Mouse (Mus musculus) MEL (cell line): Measurements from ENCODE around the gene Cd8b1. TPM values are rescaled to one million over a fixed set of nuclear protein-coding genes. Genes with fewer than 3 reads are reported as not detected.

Experiments used
- DNase-seq: peaks from one replicate; pipeline ENCODE4 v3.0.0; 2011; ENCODE audit warnings: low read depth, low spot score
- H3K27ac ChIP-seq: 2 replicates; pipeline ENCODE4 v1.5.1; 2012; ENCODE audit warnings: low read depth, mild to moderate bottlenecking, control low read depth, low read length, moderate library complexity; ENCODE audit not compliant: control insufficient read depth
- H3K27me3 ChIP-seq, 2 experiments: fragments of 150-350 bp in 1 of 2; sonication (generic) in 1 of 2; 2 replicates each; pipeline ENCODE4 v1.6.1; 2012; ENCODE audit warnings: low read length in 2 of 2, mild to moderate bottlenecking in 2 of 2, improper control_type of control experiment in 1 of 2, moderate library complexity in 1 of 2; ENCODE audit not compliant: insufficient read depth in 2 of 2, control insufficient read depth in 1 of 2
- H3K36me3 ChIP-seq, 2 experiments: 2 replicates each; pipeline ENCODE4 v1.6.1; 2012 to 2014; ENCODE audit warnings: low read length in 2 of 2, improper control_type of control experiment in 1 of 2, inconsistent platforms in 1 of 2, mild to moderate bottlenecking in 1 of 2; ENCODE audit not compliant: insufficient read depth in 2 of 2, control insufficient read depth in 1 of 2
- H3K4me1 ChIP-seq, 2 experiments: fragments of 150-350 bp in 1 of 2; sonication (generic) in 1 of 2; 2 replicates each; pipeline ENCODE4 v1.6.1; 2012; ENCODE audit warnings: low read length in 2 of 2, improper control_type of control experiment in 1 of 2, mild to moderate bottlenecking in 1 of 2; ENCODE audit not compliant: insufficient read depth in 2 of 2, control insufficient read depth in 1 of 2
- H3K4me3 ChIP-seq, 2 experiments: fragments of 150-350 bp in 1 of 2; sonication (generic) in 1 of 2; 2 replicates each; pipeline ENCODE4 v1.5.1; 2012; ENCODE audit warnings: low read depth in 2 of 2, low read length in 2 of 2, mild to moderate bottlenecking in 2 of 2, moderate library complexity in 2 of 2, control low read depth in 1 of 2, improper control_type of control experiment in 1 of 2; ENCODE audit not compliant: control insufficient read depth in 1 of 2, insufficient read depth in 1 of 2
- H3K79me2 ChIP-seq: 2 replicates; pipeline ENCODE4 v1.6.1; 2012; ENCODE audit warnings: mild to moderate bottlenecking, low read length, moderate library complexity; ENCODE audit not compliant: control insufficient read depth, poor library complexity, insufficient read depth
- H3K9ac ChIP-seq: 2 replicates; pipeline ENCODE4 v1.6.1; 2012; ENCODE audit warnings: low read depth, mild to moderate bottlenecking, control low read depth, low read length, moderate library complexity; ENCODE audit not compliant: control insufficient read depth, poor library complexity, severe bottlenecking
- H3K9me3 ChIP-seq: fragments of 150-350 bp; sonication (generic); replicated peaks from 2 replicates; pipeline ENCODE4 v1.6.1; 2012; ENCODE audit warnings: mild to moderate bottlenecking, low read length, improper control_type of control experiment, moderate library complexity; ENCODE audit not compliant: insufficient read depth
- BHLHE40 ChIP-seq: IDR thresholded peaks from 2 replicates; pipeline ENCODE4 v1.6.1; 2012; ENCODE audit warnings: low read depth, mild to moderate bottlenecking, inconsistent platforms, low read length, improper control_type of control experiment, borderline replicate concordance
- ELF1 ChIP-seq: IDR thresholded peaks from 2 replicates; pipeline ENCODE4 v1.6.1; 2014; ENCODE audit warnings: low read depth, mild to moderate bottlenecking, inconsistent platforms, low read length, improper control_type of control experiment, moderate library complexity
- EP300 ChIP-seq, 2 experiments: IDR thresholded peaks; 2 replicates each; pipeline ENCODE4 v1.6.1; 2011; ENCODE audit warnings: improper control_type of control experiment in 2 of 2, low read length in 2 of 2, low read depth in 1 of 2, mild to moderate bottlenecking in 1 of 2
- HCFC1 ChIP-seq: IDR thresholded peaks from 2 replicates; pipeline ENCODE4 v1.6.1; 2012; ENCODE audit warnings: low read depth, mild to moderate bottlenecking, inconsistent platforms, low read length, improper control_type of control experiment, moderate library complexity
- KAT2A ChIP-seq: conservative IDR thresholded peaks from 2 replicates; pipeline ENCODE4 v1.6.1; 2012; ENCODE audit warnings: low read depth, low read length, improper control_type of control experiment, inconsistent platforms
- MAFK ChIP-seq: IDR thresholded peaks from 2 replicates; pipeline ENCODE4 v1.6.1; 2011; ENCODE audit warnings: low read depth, mild to moderate bottlenecking, low read length, improper control_type of control experiment, borderline replicate concordance
- MAX ChIP-seq: IDR thresholded peaks from 2 replicates; pipeline ENCODE4 v1.6.1; 2011; ENCODE audit warnings: low read length, improper control_type of control experiment
- MXI1 ChIP-seq: IDR thresholded peaks from 2 replicates; pipeline ENCODE4 v1.6.1; 2011; ENCODE audit warnings: mild to moderate bottlenecking, low read depth, low read length, improper control_type of control experiment
- MYC ChIP-seq: IDR thresholded peaks from 2 replicates; pipeline ENCODE4 v1.6.1; 2011; ENCODE audit warnings: low read depth, mild to moderate bottlenecking, low read length, improper control_type of control experiment, moderate library complexity
- NRF1 ChIP-seq: IDR thresholded peaks from 2 replicates; pipeline ENCODE4 v1.6.1; 2014; ENCODE audit warnings: low read depth, mild to moderate bottlenecking, inconsistent platforms, low read length, improper control_type of control experiment, moderate library complexity; ENCODE audit not compliant: poor library complexity, insufficient read depth, severe bottlenecking
- POLR2A ChIP-seq, 2 experiments: IDR thresholded peaks; 2 replicates each; pipeline ENCODE4 v1.6.1; 2011 to 2012; ENCODE audit warnings: low read length in 2 of 2, mild to moderate bottlenecking in 2 of 2, control low read depth in 1 of 2, improper control_type of control experiment in 1 of 2, low read depth in 1 of 2, moderate library complexity in 1 of 2; ENCODE audit not compliant: control insufficient read depth in 1 of 2, insufficient read depth in 1 of 2, poor library complexity in 1 of 2
- POLR2AphosphoS2 ChIP-seq: IDR thresholded peaks from 2 replicates; pipeline ENCODE4 v1.6.1; 2011; ENCODE audit warnings: low read length, improper control_type of control experiment
- RCOR1 ChIP-seq: IDR thresholded peaks from 2 replicates; pipeline ENCODE4 v1.6.1; 2012; ENCODE audit warnings: low read depth, mild to moderate bottlenecking, inconsistent platforms, low read length, improper control_type of control experiment
- TAL1 ChIP-seq: IDR thresholded peaks from 2 replicates; pipeline ENCODE4 v1.6.1; 2012; ENCODE audit warnings: mild to moderate bottlenecking, inconsistent platforms, low read length, moderate library complexity, mixed read lengths
- TBP ChIP-seq: IDR thresholded peaks from 2 replicates; pipeline ENCODE4 v1.8.0; 2011; ENCODE audit warnings: low read depth, low read length, improper control_type of control experiment
- TCF12 ChIP-seq: IDR thresholded peaks from 2 replicates; pipeline ENCODE4 v1.6.1; 2014; ENCODE audit warnings: low read depth, mild to moderate bottlenecking, inconsistent platforms, low read length, improper control_type of control experiment, moderate library complexity
- UBTF ChIP-seq: IDR thresholded peaks from 2 replicates; pipeline ENCODE4 v1.6.1; 2012; ENCODE audit warnings: low read depth, mild to moderate bottlenecking, inconsistent platforms, low read length, improper control_type of control experiment, moderate library complexity, borderline replicate concordance; ENCODE audit not compliant: insufficient read depth
- USF2 ChIP-seq, 2 experiments: IDR thresholded peaks; 2 replicates each; pipeline ENCODE4 v1.6.1; 2011 to 2012; ENCODE audit warnings: improper control_type of control experiment in 2 of 2, low read length in 2 of 2, borderline replicate concordance in 1 of 2, inconsistent platforms in 1 of 2, low read depth in 1 of 2, mild to moderate bottlenecking in 1 of 2; ENCODE audit not compliant: insufficient read depth in 1 of 2
- ZC3H11A ChIP-seq: IDR thresholded peaks from 2 replicates; pipeline ENCODE4 v1.6.1; 2012; ENCODE audit warnings: low read depth, mild to moderate bottlenecking, inconsistent platforms, low read length, improper control_type of control experiment
- ZMIZ1 ChIP-seq: IDR thresholded peaks from 2 replicates; pipeline ENCODE4 v1.6.1; 2012; ENCODE audit warnings: low read depth, mild to moderate bottlenecking, inconsistent platforms, low read length, improper control_type of control experiment, moderate library complexity
- ZNF384 ChIP-seq: IDR thresholded peaks from 2 replicates; pipeline ENCODE4 v1.6.1; 2012; ENCODE audit warnings: low read depth, mild to moderate bottlenecking, inconsistent platforms, low read length, improper control_type of control experiment
- polyA plus RNA-seq, 2 experiments: library from polyadenylated mRNA; stranded (reverse) in 1 of 2; unstranded in 1 of 2; fragments of >175 nt in 1 of 2; fragments of >200 nt in 1 of 2; gene quantifications; 2 replicates each; pipeline versions ENCODE4 v1.2.1 to v1.2.4; 2012; ENCODE audit warnings: low replicate concordance in 2 of 2, low read depth in 1 of 2; ENCODE audit not compliant: insufficient read length in 2 of 2, insufficient read depth in 1 of 2, missing spikeins in 1 of 2
- total RNA-seq: library from RNA; depleted of rRNA; stranded (reverse); fragments of 300-350 nt; gene quantifications from 2 replicates; pipeline ENCODE4 v1.2.3, GENCODE M21; 2012

Gene Cd8b1
- total and polyA plus RNA-seq, 3 experiments, result not detected

DNA sequence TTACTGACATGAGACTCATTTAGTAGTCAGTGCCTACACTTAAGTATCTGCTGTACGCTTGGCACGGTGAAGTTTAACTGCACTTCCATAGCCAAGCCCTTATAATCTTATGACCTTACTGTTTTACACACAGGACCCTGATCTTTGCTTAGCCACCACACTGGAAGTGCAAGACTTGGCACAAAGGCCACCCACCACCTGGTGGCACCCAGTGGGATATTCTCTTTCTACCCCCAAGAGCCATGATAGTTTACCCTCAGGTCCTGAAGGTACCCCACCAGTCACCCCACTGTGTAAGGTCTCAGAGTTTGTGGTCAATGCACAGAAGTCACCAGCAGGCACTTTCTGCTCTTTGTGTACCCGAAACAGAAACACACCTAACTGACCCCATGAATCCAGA is 28.6 kb downstream of the Cd8b1 start:
- no peak overlapping the region for H3K27ac ChIP-seq
- H3K36me3 ChIP-seq, result no peaks in the 10 kb centered on the region
- H3K27me3 ChIP-seq, result peaks cover 4 to 6% of the 10 kb centered on the region in 2 experiments; a peak in 3 of 4 replicates
- no peaks in the 10 kb centered on the region for H3K4me1 ChIP-seq
- H3K9ac ChIP-seq, result no peak overlapping the region
- TF ChIP-seq ZMIZ1 (no peak), ZNF384 (no peak), UBTF (no peak), HCFC1 (no peak), NRF1 (no peak), TAL1 (no peak), TBP (no peak), KAT2A (no peak), MAFK (no peak), MXI1 (no peak), ZC3H11A (no peak), EP300 (IDR thresholded peaks at IDR 0.05; ENCODE audit: low read depth in 1 of 2, low read length in 2 of 2) (no peak), USF2 (IDR thresholded peaks at IDR 0.05; ENCODE audit: borderline replicate concordance in 1 of 2, insufficient read depth in 1 of 2, low read depth in 1 of 2, low read length in 2 of 2) (no peak), RCOR1 (no peak), POLR2A (IDR thresholded peaks at IDR 0.05; ENCODE audit: control insufficient read depth in 1 of 2, insufficient read depth in 1 of 2, low read depth in 1 of 2, low read length in 2 of 2, poor library complexity in 1 of 2) (no peak), MYC (no peak), BHLHE40 (no peak)
- TF ChIP-seq, all 39 proteins: peak for 0
- no peaks in the 10 kb centered on the region for H3K79me2 ChIP-seq
- H3K9me3 ChIP-seq, result no peaks in the 10 kb centered on the region
- DNase-seq, result no peak
- no peak overlapping the region for H3K4me3 ChIP-seq

DNA sequence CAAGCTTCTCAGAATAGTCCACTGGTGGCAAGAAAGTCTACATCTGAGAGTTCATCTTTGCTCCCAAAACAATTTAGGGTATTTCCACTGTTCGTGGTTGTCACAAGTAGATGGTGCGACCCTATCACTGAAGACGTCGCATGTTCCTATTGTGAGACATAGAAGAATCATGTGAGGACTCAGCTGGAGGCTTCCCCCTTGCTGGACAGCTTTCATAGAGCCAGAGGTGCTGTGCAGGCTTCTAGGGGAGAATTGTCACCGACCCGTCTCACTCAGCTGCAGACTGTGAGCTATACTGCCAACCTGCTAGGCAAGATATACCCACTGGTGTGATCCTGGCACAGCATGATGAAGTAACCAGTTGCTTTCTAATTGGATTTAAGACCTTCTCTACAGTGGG is 29.6 kb downstream of the Cd8b1 start:
- H3K27ac ChIP-seq, result no peak overlapping the region
- H3K9me3 ChIP-seq, result no peaks in the 10 kb centered on the region
- no peak overlapping the region for H3K4me3 ChIP-seq
- no peak for TF ChIP-seq ZMIZ1
- TF ChIP-seq MAX, result no peak
- no peak for TF ChIP-seq NRF1
- TF ChIP-seq ELF1, result no peak
- TF ChIP-seq HCFC1, result no peak
- no peak for TF ChIP-seq POLR2AphosphoS2
- no peak for TF ChIP-seq MYC
- TF ChIP-seq TCF12, result no peak
- no peak for DNase-seq
- no peaks in the 10 kb centered on the region for H3K36me3 ChIP-seq
- no peaks in the 10 kb centered on the region for H3K79me2 ChIP-seq
- peaks cover 4 to 6% of the 10 kb centered on the region in 2 experiments; a peak in 3 of 4 replicates for H3K27me3 ChIP-seq
- no peaks in the 10 kb centered on the region for H3K4me1 ChIP-seq
- no peak overlapping the region for H3K9ac ChIP-seq
